Mouse (Mus musculus) cerebellum, adult 18-20 months (tissue): Measurements from ENCODE around the gene Capns1.
"Not testable (repeated sequence)": the region's sequence is repeated elsewhere in the genome, so short reads cannot be mapped to it uniquely, and the experiment has no call there.

Experiments used
- DNase-seq, 2 experiments: peaks; one replicate each; pipeline ENCODE4 v3.0.0; 2021

The Capns1 gene

GRCm38 (mm10) chr7:30200661-30201060 is 2.0 kb upstream of the Capns1 start:
- not testable (repeated sequence) for DNase-seq

- no peak for DNase-seq
Observed at GRCm38 (mm10) chr7:30200200-30200599, 1.6 kb upstream of the Capns1 start.

- DNase-seq: no peak
Observed at GRCm38 (mm10) chr7:30199498-30200139, 1.0 kb upstream of the Capns1 start.

DNA sequence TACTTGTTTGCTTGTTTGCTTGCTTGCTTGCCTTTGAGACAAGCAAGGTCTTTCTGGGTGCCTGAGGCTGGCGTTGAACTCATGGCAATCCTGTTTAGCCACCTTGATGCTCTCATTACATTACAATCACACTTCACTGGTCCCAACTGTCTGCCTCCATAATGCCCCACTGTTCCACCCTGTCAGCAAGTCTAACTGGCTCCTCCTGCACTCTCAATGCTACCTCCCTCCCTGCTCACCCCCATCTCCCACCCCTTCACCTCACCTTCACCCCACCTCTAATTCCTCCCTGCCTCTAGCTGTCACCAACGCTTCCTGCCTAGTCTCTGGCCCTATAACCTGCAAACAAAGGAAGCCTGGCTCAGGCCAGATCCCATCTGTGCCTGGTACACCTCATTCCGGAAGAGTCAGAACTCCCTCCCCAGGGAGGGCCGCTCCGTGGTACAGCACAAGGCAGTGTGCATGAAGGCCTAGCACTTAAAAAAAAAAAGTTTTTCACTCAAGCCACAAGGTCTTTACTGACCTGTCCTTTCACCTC is 950 bp downstream of the Capns1 start:
- DNase-seq: peak in 1 of 2 experiments; percentile 45

DNA sequence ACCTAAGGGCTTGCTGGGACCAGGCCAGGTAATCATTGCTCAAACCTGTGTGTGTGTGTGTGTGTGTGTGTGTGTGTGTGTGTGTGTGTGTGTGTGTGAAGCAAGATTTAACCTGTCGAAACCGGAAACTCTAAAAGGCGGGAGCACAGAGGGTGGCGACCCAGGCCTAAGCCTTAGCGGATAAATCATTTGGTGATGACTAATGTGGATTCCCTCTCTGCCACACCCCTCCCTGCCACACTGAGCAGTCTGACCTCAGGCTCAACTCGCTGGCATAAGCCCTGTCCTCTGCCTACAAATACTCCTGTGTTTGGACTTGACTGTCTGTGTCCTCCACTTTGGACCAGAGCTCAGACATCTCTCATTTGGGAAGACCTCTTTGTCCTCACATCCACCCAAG is 2.4 kb downstream of the Capns1 start:
- no peak for DNase-seq

DNA sequence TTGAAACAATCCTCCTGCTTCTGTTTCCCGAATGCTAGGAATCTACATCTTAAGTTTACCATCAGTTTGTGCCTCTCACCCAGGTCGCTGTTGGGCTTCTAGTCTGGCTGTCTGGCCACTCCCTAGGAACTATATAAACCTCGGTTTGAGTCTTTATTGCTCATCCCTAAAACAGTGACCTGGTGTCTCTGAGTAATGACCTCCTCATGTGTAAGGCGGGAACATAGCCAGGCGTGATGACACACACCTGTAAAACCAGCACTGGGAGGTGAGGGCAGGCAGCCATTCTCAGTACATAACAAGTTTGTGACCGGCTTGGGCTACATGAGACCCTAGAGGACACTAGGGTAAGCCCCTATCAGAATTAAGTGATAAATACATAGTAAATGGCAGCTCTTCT is 3.1 kb downstream of the Capns1 start:
- no peak for DNase-seq

GRCm38 (mm10) chr7:30194884-30195283 is 3.7 kb downstream of the Capns1 start:
- DNase-seq: peak; percentile 98 to 99

DNA sequence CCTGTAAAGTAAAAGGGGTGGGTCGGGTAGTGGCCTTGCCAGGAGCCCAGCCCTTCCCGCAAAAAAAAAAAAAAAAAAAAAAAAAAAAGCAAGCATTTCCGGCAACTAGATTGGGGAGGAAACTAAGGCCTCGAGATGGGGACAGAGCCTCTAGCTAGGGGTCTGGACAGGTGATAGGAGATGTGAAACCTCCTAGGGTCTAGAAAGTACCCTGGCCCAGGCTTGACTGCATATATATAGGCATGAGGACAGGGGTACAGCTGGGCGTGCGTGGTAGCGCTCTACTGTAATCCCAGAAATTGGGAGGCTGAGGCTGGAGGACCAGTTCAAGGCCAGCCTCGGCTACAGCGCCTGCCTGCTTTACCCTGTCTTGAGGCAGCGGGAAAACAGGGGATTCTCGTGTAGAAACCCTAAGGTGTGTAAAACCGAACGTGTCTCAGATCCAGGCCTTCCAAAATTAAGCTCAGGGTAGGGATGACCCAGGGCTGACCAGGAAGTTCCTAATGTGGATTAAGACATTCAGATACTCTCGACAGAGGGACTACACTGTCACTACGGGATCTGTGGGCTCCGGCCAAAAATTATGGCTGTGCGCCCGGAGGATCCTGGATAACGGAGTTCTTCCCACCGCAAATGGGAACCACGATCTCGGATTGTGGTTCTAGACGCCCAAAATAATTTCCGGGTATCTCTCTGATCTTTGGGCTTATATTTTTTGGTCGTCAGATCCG is 4.3 kb downstream of the Capns1 start:
- peak; percentile 69 to 72 for DNase-seq

DNA sequence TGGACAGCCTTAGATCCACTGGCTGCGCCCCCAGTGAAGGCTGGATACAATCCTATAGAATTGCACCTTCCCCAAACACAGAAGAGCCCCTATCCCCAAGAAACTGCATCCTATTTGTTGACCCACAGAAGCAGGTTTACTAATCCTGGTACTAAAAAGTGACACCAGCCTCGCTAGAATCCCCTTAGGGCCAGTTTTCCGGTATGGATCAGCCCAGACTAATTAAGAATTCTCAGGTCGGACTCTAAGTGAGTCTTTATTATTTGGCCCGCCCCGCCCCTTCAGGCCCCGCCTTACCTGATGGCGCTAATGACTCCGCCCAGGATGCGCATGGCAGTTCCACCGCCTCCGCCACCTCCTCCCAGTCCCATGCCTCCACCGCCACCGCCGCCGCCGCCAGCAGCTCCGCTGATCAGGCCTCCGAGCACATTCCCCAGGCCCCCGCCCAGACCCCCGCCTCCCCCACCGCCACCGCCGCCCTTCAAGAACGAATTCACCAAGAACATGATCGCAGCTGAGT is 5.0 kb downstream of the Capns1 start:
- peak; percentile 88 to 93 for DNase-seq

DNA sequence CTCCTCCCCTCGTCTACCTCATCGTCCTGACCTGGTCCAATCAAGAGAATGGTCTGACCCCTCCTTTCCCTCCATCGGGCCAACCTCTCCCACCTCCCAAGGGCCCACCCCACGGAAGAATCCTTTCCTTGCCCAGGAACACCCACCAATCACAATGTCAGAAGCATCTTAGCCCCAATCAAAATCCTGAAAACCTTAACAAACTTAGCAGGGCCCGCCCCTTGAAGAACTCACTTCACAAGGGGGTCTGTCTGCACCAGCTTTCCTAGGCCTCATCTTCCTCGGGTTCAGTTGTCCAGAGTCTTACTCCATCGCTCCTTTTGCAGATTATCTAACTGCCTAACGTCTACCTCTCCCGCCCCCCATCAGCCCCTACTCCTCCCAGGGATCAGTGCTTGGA is 5.6 kb downstream of the Capns1 start:
- no peak for DNase-seq

DNA sequence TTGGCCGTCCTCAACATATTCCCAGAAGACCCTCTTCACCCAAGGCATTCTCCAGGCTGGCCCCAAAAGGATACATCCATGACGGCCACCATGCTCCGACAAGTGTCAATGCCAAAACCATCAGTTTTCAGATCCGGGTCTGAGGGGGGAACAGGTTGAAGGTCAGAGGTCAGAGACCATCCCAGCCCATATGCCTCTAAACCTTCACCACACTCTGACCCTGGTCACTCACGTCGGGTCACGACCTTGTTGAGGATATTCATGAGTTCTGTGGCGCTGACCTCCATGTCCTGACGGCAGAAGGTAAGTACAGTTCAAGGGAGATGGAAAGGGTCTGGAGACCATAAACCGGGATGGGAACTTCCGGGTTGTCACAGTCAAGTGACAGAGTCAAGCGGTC is 6.5 kb downstream of the Capns1 start:
- DNase-seq: no peak

DNA sequence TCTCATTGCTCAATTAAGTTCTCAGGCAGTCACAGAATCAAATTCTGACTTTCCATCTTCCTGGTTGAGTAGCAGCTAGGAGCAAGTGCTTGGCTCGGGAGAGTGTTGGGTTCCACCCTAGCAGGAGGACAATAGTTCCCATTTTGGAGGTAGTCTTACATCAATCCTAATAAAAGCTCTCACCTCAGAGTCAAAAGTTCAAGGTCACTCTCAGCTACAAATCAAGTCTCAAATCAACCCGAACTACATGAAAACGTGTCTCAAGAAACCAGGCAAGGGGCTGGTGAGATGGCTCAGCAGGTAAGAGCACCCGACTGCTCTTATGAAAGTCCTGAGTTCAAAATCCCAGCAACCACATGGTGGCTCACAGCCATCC is 9.5 kb downstream of the Capns1 start:
- DNase-seq: no peak

- peak; percentile 42 to 49 for DNase-seq
Observed at GRCm38 (mm10) chr7:30188344-30189115, 10.1 kb downstream of the Capns1 start.

DNA sequence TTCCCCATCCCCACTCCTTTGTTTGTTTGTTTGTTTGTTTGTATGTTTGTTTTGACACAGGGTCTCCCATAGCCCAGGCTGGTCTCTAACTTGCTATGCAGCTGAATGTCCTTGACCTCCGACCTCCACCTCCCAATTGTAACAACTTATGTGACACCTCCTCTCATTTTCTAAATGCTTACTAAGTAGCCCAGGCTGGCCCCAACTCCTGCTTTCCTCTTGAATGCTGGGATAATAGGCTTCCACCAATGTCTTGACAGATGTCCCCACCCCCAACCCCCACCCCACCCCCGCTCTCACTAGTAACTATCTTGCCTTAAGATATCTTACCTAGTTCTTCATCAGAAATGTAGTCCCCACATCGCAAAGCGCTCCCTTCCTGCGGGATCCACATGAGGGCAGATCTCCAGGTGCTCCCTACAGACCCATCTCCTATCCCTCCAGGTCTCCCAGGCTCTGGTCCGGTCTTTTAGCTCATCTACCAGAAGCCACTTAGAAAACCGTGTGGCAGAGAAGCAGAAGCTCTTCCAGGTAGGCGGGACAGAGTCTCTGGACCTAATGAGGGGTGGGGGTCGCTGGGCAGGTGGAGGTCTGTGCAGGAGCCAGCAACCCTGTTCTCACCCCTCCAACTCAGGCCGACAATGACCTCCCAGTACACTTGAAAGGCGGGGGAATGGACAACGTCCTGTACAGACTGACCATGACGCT is 13.8 kb downstream of the Capns1 start:
- no peak for DNase-seq

DNA sequence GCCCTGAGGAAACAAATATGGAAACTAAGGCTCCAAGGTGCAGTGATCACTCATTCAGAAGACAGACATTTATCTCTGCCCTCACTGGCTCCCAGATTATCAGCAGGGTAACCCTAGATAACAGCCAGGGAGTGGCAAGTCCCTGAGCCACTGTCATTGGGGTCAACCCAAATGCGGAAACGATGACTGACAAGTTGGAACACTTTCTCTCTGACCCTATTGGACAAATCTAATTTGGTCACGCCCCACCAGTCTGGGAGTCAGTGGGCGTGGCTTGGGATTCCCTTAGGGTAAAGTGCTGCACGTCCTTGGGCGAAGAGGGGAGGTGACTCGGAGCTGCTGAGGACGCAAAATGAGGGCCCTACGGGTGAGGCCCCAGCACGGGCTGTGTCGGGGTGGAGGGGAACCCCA is 14.7 kb downstream of the Capns1 start, which contains the start of gene Cox7a1:
TSS of gene Cox7a1 (plus strand) at position 266 of the 411 bp plus-strand sequence.
- DNase-seq: peak; percentile 70 to 75

DNA sequence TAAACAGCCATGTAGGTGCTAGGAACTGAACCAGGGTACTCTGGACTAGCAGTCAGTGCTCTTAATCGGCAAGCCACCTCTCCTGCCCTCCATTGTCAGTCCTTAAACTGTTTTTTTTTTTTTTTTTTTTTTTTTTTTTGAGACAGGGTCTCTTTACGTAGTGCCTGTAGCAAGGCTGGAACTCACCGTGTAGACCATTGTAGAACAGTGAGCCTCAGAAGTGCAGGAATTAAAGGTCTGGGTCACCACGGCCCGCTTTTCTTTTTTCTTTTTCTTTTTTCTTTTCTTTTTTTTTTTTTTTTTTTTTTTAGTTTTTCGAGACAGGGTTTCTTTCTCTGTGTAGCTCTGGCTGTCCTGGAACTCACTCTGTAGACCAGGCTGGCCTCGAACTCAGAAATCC is 15.4 kb downstream of the Capns1 start:
- DNase-seq: not testable (repeated sequence)

GRCm38 (mm10) chr7:30181929-30182328 is 16.7 kb downstream of the Capns1 start:
- peak in 1 of 2 experiments; percentile 42 for DNase-seq

- peak; percentile 81 to 82 for DNase-seq
Observed at GRCm38 (mm10) chr7:30181308-30181707, 17.3 kb downstream of the Capns1 start.

DNA sequence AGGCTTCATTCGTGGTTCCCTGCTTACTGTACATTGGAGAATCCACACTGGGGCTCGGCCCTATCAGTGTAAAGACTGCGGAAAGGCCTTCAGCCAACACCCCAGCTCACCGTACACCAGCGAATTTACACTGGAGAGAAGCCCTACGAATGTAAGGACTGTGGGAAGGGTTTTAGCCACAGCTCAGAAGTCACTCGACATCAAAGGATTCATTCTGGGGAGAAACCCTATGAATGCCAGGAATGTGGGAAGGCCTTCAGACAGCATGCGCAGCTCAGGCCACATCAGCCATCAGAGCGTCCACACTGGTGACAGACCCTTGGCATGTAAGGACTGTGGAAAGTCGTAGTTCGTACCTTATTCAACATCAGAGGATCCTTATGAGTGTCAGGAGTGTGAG is 20.4 kb downstream of the Capns1 start:
- DNase-seq: no peak

- DNase-seq: no peak
Observed at GRCm38 (mm10) chr7:30176474-30176873, 22.1 kb downstream of the Capns1 start.

DNA sequence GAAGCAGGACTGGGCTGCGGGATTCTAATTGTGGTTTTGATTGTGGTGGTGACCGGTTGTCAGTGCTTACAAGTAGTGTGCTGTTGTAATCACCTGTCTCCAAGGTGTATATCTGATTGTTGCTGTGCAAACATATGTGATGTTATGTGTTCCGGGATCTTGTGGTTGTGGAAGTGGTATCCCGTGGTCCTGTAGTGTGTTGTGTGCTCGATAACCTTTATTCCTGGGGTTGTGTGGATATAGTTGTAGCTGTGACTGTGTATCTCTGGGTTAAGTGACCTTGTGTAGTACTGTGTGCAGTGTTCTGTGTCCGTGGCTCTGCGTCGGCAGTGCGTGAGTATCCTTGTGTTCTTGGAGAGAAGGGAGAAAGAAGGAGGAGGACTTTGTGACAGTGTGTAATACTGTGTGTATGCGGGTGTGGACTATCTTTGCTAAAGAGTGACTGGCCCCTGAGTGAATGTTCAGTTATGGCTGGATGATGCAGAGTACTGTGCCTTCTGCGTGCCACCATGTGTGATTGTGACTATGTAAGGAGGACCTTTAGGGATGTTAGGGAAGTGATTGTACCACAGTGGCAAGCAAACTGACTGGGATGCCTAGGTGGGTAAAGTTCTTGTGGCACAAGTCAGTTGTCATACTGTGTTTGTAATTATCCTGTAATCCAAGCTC is 28.2 kb downstream of the Capns1 start:
- no peak for DNase-seq
